Comparison of ENCODE assay signal across 10 mouse cellular contexts in genomic region chr3:30696346-30696745, GRCm38 (mm10). TPM values are rescaled to one million over a fixed set of nuclear protein-coding genes. Genes with fewer than 3 reads are reported as not detected.
DNase-seq lines count a peak whose midpoint lies in the region; ATAC-seq and TF ChIP-seq lines count a peak whose summit lies in the region.
"Had no signal": no experiment of that assay in that cellular context is flagged by ENCODE, and none has a peak within 500 bp of the region (broad histone marks: within the 10 kb centered on the region; RNA-seq: fewer than 3 reads in every experiment).

No protein-coding gene starts in this region.

- peak; percentile 31 for DNase-seq in MN1 (ENCODE audit: low spot score)
- peak; percentile 8 for DNase-seq in cerebellum, adult 9-11 months
- DNase-seq in frontal cortex, postnatal 25 days (ENCODE audit: low spot score in 2 of 2), result peak; percentile 31 to 67
- peak; percentile 74 for DNase-seq in limb, embryonic 14.5 days (ENCODE audit: low spot score)
- peak; percentile 83 for DNase-seq in retina, postnatal 1 day
- DNase-seq in natural killer cell, adult 2 months (ENCODE audit: low spot score in 2 of 2), result no peak

- H3K4me3 ChIP-seq in C2C12 (ENCODE audit: insufficient read depth, poor library complexity, severe bottlenecking), result no peak overlapping the region
- no peak overlapping the region for H3K4me3 ChIP-seq in kidney, embryonic 15.5 days (replicated peaks)
- no peak overlapping the region for H3K4me3 ChIP-seq in limb, embryonic 14.5 days (replicated peaks; ENCODE audit: low read length)
- H3K4me3 ChIP-seq: stomach, embryonic 15.5 days had no signal

- H3K79me3 ChIP-seq in C2C12 (ENCODE audit: low read depth), result no peaks in the 10 kb centered on the region

- H3K27ac ChIP-seq in kidney, embryonic 15.5 days, result peak overlapping the region; percentile 78
- no peak overlapping the region for H3K27ac ChIP-seq in limb, embryonic 14.5 days (replicated peaks; ENCODE audit: low read depth, low read length)
- H3K27ac ChIP-seq: stomach, embryonic 15.5 days had no signal

- 7% methylated on average over 2 of the region's 2 CpGs for WGBS in kidney, embryonic 15.5 days
- 11% methylated on average over 2 of the region's 2 CpGs for WGBS in limb, embryonic 14.5 days

- H3ac ChIP-seq in C2C12 (ENCODE audit: control insufficient read depth, insufficient read length, low read depth), result no peak overlapping the region

- no peak for TF ChIP-seq POLR2A in limb, embryonic 14.5 days (IDR thresholded peaks at IDR 0.05; ENCODE audit: borderline replicate concordance, extremely low read depth, insufficient read depth, insufficient read length)

- H3K4me1 ChIP-seq in kidney, embryonic 15.5 days, result peaks cover 10% of the 10 kb centered on the region
- H3K4me1 ChIP-seq in limb, embryonic 14.5 days (ENCODE audit: control insufficient read depth, insufficient read depth, low read length), result 0 out of 2 replicates have a peak, but pooled peaks cover 3% of the 10 kb centered on the region
- H3K4me1 ChIP-seq: stomach, embryonic 15.5 days had no signal

- H3K9ac ChIP-seq in kidney, embryonic 15.5 days, result no peak overlapping the region
- H3K9ac ChIP-seq in limb, embryonic 14.5 days (ENCODE audit: low read depth, low read length, severe bottlenecking), result no peak overlapping the region
- H3K9ac ChIP-seq: stomach, embryonic 15.5 days had no signal

- peaks cover 3% of the 10 kb centered on the region for H3K27me3 ChIP-seq in C2C12 (ENCODE audit: control insufficient read depth, insufficient read depth, insufficient read length)
- no peaks in the 10 kb centered on the region for H3K27me3 ChIP-seq in kidney, embryonic 15.5 days
- H3K27me3 ChIP-seq in limb, embryonic 14.5 days (ENCODE audit: control insufficient read depth, insufficient read depth, low read length), result no peaks in the 10 kb centered on the region
- H3K27me3 ChIP-seq: stomach, embryonic 15.5 days had no signal

- H3K36me3 ChIP-seq in C2C12 (ENCODE audit: control insufficient read depth, insufficient read depth), result no peaks in the 10 kb centered on the region
- H3K36me3 ChIP-seq in kidney, embryonic 15.5 days, result no peaks in the 10 kb centered on the region
- no peaks in the 10 kb centered on the region for H3K36me3 ChIP-seq in limb, embryonic 14.5 days (ENCODE audit: control insufficient read depth, insufficient read depth, low read length)
- H3K36me3 ChIP-seq: stomach, embryonic 15.5 days had no signal

- H3K4me2 ChIP-seq in kidney, embryonic 15.5 days, result no peak overlapping the region
- no peak overlapping the region for H3K4me2 ChIP-seq in limb, embryonic 14.5 days (replicated peaks; ENCODE audit: low read depth, low read length, severe bottlenecking)
- H3K4me2 ChIP-seq: stomach, embryonic 15.5 days had no signal

- ATAC-seq in kidney, embryonic 15.5 days (replicated peaks; ENCODE audit: low FRiP score), result peak; percentile 81
- no peak for ATAC-seq in limb, embryonic 14.5 days (ENCODE audit: low FRiP score, low read depth)

- peak; percentile 62 for TF ChIP-seq CTCF in C2C12 (IDR thresholded peaks at IDR 0.05; ENCODE audit: control insufficient read depth, insufficient read depth, insufficient read length)

- H3K79me2 ChIP-seq in C2C12 (ENCODE audit: control insufficient read depth, insufficient read depth), result no peaks in the 10 kb centered on the region

- no peaks in the 10 kb centered on the region for H3K9me3 ChIP-seq in kidney, embryonic 15.5 days (replicated peaks)
- H3K9me3 ChIP-seq in limb, embryonic 14.5 days (ENCODE audit: control insufficient read depth, low read length), result no peaks in the 10 kb centered on the region
- H3K9me3 ChIP-seq: stomach, embryonic 15.5 days had no signal

TF ChIP-seq in C2C12, 6 proteins besides CTCF, POLR2A, EP300 and RAD21:
- no peak for TF ChIP-seq CEBPB (IDR thresholded peaks at IDR 0.05; ENCODE audit: low read depth)
- TF ChIP-seq USF1 (IDR thresholded peaks at IDR 0.05; ENCODE audit: low read depth), result peak; percentile 62
- TF ChIP-seq MYOD1 (IDR thresholded peaks at IDR 0.05; ENCODE audit: control insufficient read depth, insufficient read length, low read depth), result no peak

RNA-seq across cellular contexts. Expression of gene Lrrc31, which starts 3.3 kb away (rescaled TPM):
- polyA plus RNA-seq in C2C12 (2012; fragmentation: generic; extraction: Trizol), result not detected
- 0.08 and 0.18 TPM in 2 replicates for polyA plus RNA-seq in kidney, embryonic 15.5 days (2015; fragmentation: Nextera tagmentation; extraction: Ambion mirVana)
- polyA plus RNA-seq in limb, embryonic 14.5 days (2012; rRNA removed), result 0.10 TPM in 1 of 2 replicates, not detected in the other
- 0.10 TPM in 1 of 2 replicates, not detected in the other for polyA plus RNA-seq in limb, embryonic 14.5 days (2014; fragmentation: Nextera tagmentation; extraction: Ambion mirVana)
- polyA plus RNA-seq: heart, embryonic 14.5 days had no signal

RNA-seq across cellular contexts. Expression of gene Lrrc34, which starts 48.7 kb away (rescaled TPM):
- polyA plus RNA-seq in C2C12 (2012; fragmentation: generic; extraction: Trizol), result not detected
- polyA plus RNA-seq in kidney, embryonic 15.5 days (2015; fragmentation: Nextera tagmentation; extraction: Ambion mirVana), result 2.2 and 2.4 TPM in 2 replicates
- 0.27 and 0.52 TPM in 2 replicates for polyA plus RNA-seq in limb, embryonic 14.5 days (2012; rRNA removed)
- polyA plus RNA-seq in limb, embryonic 14.5 days (2014; fragmentation: Nextera tagmentation; extraction: Ambion mirVana), result 0.76 and 1.3 TPM in 2 replicates

RNA-seq across cellular contexts. Expression of gene Samd7, which starts 49.7 kb away (rescaled TPM):
- not detected for polyA plus RNA-seq in C2C12 (2012; fragmentation: generic; extraction: Trizol)
- polyA plus RNA-seq in kidney, embryonic 15.5 days (2015; fragmentation: Nextera tagmentation; extraction: Ambion mirVana), result not detected in 2 replicates
- not detected in 2 replicates for polyA plus RNA-seq in limb, embryonic 14.5 days (2012; rRNA removed)
- polyA plus RNA-seq in limb, embryonic 14.5 days (2014; fragmentation: Nextera tagmentation; extraction: Ambion mirVana), result not detected in 2 replicates
- polyA plus RNA-seq: heart, embryonic 14.5 days; stomach, embryonic 15.5 days had no signal

RNA-seq across cellular contexts. Expression of gene Lrriq4, which starts 52.0 kb away (rescaled TPM):
- not detected for polyA plus RNA-seq in C2C12 (2012; fragmentation: generic; extraction: Trizol)
- not detected in 2 replicates for polyA plus RNA-seq in kidney, embryonic 15.5 days (2015; fragmentation: Nextera tagmentation; extraction: Ambion mirVana)
- polyA plus RNA-seq in limb, embryonic 14.5 days (2012; rRNA removed), result not detected in 2 replicates
- not detected in 2 replicates for polyA plus RNA-seq in limb, embryonic 14.5 days (2014; fragmentation: Nextera tagmentation; extraction: Ambion mirVana)
- polyA plus RNA-seq: heart, embryonic 14.5 days; stomach, embryonic 15.5 days had no signal

Comparison
In these comparisons a context has a peak if more than half of its experiments do, and no peak if none do; other contexts are left out.
1. DNase-seq: peak in MN1 (single experiment), cerebellum, adult 9-11 months (single experiment), frontal cortex, postnatal 25 days (2 of 2), limb, embryonic 14.5 days (single experiment) and retina, postnatal 1 day (single experiment); none in natural killer cell, adult 2 months (0 of 2).